Mouse (Mus musculus): ENCODE data around the gene Ndufa9. TPM values are rescaled to one million over a fixed set of nuclear protein-coding genes. Genes with fewer than 3 reads are reported as not detected.
A peak's percentile ranks its signal among the peaks of the same experiment; 100 is the strongest.

The Ndufa9 gene
- total and polyA plus RNA-seq, 2 experiments from 2014 or later = 638 to 799 TPM

- Histone ChIP-seq H3K4me1 (ENCODE audit: control insufficient read depth, insufficient read depth) (no peaks in the 10 kb centered on the region), H3K4me2 (ENCODE audit: low read depth, low read length) (no peak overlapping the region), H3K36me3 (replicated peaks; ENCODE audit: control insufficient read depth, insufficient read depth, low read length) (peaks cover 19% of the 10 kb centered on the region), H3K9ac (replicated peaks; ENCODE audit: low read depth, low read length) (no peak overlapping the region), H3K27me3 (ENCODE audit: control insufficient read depth, insufficient read depth, low read length) (no peaks in the 10 kb centered on the region), H3K27ac (ENCODE audit: low read depth) (no peak overlapping the region), H3K4me3 (ENCODE audit: low read depth, low read length) (no peak overlapping the region), H3K9me3 (replicated peaks; ENCODE audit: control insufficient read depth, low read length) (no peaks in the 10 kb centered on the region)
- no peak for DNase-seq (ENCODE audit: low spot score)
- ATAC-seq (ENCODE audit: insufficient read depth, low read depth) = no peak
- TF ChIP-seq EP300 (IDR thresholded peaks at IDR 0.05; ENCODE audit: low read depth) (no peak), CTCF (IDR thresholded peaks at IDR 0.05; ENCODE audit: low read depth) (no peak)
- 85% methylated on average over 8 of the region's 8 CpGs for WGBS
These were observed 32.6 kb downstream of the Ndufa9 start for GRCm38 (mm10) chr6:126816338-126816737.

DNA sequence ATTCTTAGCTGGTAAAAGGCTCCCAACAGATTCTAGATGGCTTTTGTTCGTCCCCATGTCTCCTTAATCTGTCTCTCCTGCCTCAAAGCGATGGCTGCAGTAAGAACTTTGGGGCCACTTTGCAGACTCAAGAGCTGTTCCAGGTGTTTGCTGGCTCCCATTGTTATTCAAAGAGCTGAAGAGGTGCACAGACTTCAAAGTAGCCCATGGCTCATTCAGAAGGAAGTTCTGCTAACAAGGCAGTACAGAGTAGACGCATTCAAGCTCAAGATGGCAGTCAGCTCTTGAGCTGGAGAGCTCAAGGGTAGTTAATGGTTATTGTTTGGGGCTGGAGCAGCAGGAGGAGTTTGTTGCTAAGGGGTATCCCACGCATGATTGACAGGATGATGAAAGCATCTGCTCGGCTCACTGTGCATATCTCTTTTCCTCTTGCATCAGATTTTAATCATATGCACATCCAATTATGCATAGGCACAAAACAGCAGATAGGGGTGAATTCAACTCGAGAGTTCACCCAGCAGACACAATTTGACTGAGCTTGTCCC, 33.7 kb downstream of the Ndufa9 start:
- Histone ChIP-seq H3K27ac (ENCODE audit: low read depth) (no peak overlapping the region), H3K9ac (replicated peaks; ENCODE audit: low read depth, low read length) (no peak overlapping the region), H3K9me3 (replicated peaks; ENCODE audit: control insufficient read depth, low read length) (no peaks in the 10 kb centered on the region), H3K27me3 (ENCODE audit: control insufficient read depth, insufficient read depth, low read length) (no peaks in the 10 kb centered on the region), H3K4me3 (ENCODE audit: low read depth, low read length) (no peak overlapping the region), H3K4me2 (ENCODE audit: low read depth, low read length) (no peak overlapping the region), H3K4me1 (ENCODE audit: control insufficient read depth, insufficient read depth) (no peaks in the 10 kb centered on the region), H3K36me3 (replicated peaks; ENCODE audit: control insufficient read depth, insufficient read depth, low read length) (peaks cover 9% of the 10 kb centered on the region)
- DNase-seq (ENCODE audit: low spot score) (no peak), ATAC-seq (ENCODE audit: insufficient read depth, low read depth) (no peak)
- WGBS = 68% methylated on average over 6 of the region's 6 CpGs
- TF ChIP-seq EP300 (IDR thresholded peaks at IDR 0.05; ENCODE audit: low read depth) (no peak), CTCF (IDR thresholded peaks at IDR 0.05; ENCODE audit: low read depth) (no peak)

DNA sequence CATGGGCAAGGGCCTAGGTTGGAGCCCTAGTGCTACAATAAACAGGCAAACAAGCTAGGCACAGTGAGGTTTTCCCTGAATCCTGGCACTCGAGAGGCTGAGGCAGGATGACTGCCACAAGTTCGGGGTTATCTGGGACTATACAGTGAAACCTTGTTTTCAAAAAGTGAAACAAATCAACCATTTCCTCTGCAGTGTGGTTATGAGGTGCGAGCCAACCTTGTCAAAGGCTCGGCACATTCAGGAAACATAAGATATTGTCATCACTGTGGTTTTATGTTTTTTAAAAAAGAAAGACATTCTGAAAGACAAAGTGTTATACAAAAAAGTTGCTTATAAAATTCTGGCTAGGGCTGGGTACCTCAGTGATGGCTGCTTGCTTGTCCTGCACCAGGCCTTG, 37.5 kb downstream of the Ndufa9 start:
- H3K4me3 ChIP-seq (ENCODE audit: low read depth, low read length) = no peak overlapping the region
- H3K4me2 ChIP-seq (ENCODE audit: low read depth, low read length) = no peak overlapping the region
- H3K9ac ChIP-seq (replicated peaks; ENCODE audit: low read depth, low read length) = no peak overlapping the region
- ATAC-seq (ENCODE audit: insufficient read depth, low read depth) = no peak
- H3K9me3 ChIP-seq (replicated peaks; ENCODE audit: control insufficient read depth, low read length) = no peaks in the 10 kb centered on the region
- 67% methylated on average over 4 of the region's 4 CpGs for WGBS
- no peaks in the 10 kb centered on the region for H3K27me3 ChIP-seq (ENCODE audit: control insufficient read depth, insufficient read depth, low read length)
- no peaks in the 10 kb centered on the region for H3K36me3 ChIP-seq (replicated peaks; ENCODE audit: control insufficient read depth, insufficient read depth, low read length)
- DNase-seq (ENCODE audit: low spot score) = no peak
- no peaks in the 10 kb centered on the region for H3K4me1 ChIP-seq (ENCODE audit: control insufficient read depth, insufficient read depth)
- no peak for TF ChIP-seq CTCF (IDR thresholded peaks at IDR 0.05; ENCODE audit: low read depth)
- TF ChIP-seq EP300 (IDR thresholded peaks at IDR 0.05; ENCODE audit: low read depth) = no peak
- H3K27ac ChIP-seq (ENCODE audit: low read depth) = no peak overlapping the region

DNA sequence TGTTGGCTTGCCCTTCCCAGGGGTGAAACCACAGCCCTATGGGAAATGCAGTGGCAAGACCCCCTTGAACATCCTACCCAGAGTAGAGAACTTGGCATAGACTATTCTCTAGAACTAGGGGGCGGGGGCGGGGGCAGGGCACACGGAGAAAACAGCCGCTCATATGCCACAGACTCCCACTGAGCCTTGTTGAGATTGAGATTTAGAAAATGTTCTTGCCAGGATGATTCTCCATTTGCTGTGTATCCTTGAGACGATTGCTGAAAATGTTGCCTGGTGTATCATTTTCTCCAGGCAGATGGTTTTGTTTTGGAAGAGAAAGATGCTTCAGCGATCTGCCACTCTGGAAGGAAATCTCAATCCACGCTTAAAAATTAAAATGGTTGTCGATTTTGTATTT, 40.4 kb downstream of the Ndufa9 start:
- H3K4me1 ChIP-seq (ENCODE audit: control insufficient read depth, insufficient read depth) = no peaks in the 10 kb centered on the region
- no peak overlapping the region for H3K9ac ChIP-seq (replicated peaks; ENCODE audit: low read depth, low read length)
- no peak overlapping the region for H3K27ac ChIP-seq (ENCODE audit: low read depth)
- no peak overlapping the region for H3K4me3 ChIP-seq (ENCODE audit: low read depth, low read length)
- TF ChIP-seq CTCF (IDR thresholded peaks at IDR 0.05; ENCODE audit: low read depth) = no peak
- H3K4me2 ChIP-seq (ENCODE audit: low read depth, low read length) = no peak overlapping the region
- no peaks in the 10 kb centered on the region for H3K36me3 ChIP-seq (replicated peaks; ENCODE audit: control insufficient read depth, insufficient read depth, low read length)
- 78% methylated on average over 8 of the region's 8 CpGs for WGBS
- H3K9me3 ChIP-seq (replicated peaks; ENCODE audit: control insufficient read depth, low read length) = no peaks in the 10 kb centered on the region
- no peak for ATAC-seq (ENCODE audit: insufficient read depth, low read depth)
- H3K27me3 ChIP-seq (ENCODE audit: control insufficient read depth, insufficient read depth, low read length) = no peaks in the 10 kb centered on the region
- DNase-seq (ENCODE audit: low spot score) = no peak

DNA sequence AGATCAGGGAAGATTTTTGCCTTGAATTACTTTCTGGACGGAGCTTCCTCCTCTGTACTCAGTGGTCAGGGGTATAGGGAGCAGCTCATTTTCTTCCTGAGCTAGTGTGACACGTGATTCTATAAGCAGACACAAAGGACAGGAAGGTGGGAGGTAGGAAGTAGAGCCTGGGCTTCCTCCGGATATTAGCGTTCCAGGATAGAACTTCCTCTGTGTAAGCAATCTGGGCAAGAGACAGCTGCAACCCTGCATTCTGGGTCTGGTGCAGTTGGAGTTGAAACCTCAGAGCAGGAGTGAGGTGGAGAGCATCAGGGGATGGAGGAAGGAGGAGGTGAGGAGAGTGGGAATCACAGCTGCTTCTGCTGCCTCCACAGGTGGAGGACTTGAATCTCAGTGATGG, 40.8 kb downstream of the Ndufa9 start:
- Histone ChIP-seq H3K9me3 (replicated peaks; ENCODE audit: control insufficient read depth, low read length) (no peaks in the 10 kb centered on the region), H3K27ac (ENCODE audit: low read depth) (no peak overlapping the region), H3K9ac (replicated peaks; ENCODE audit: low read depth, low read length) (no peak overlapping the region), H3K36me3 (replicated peaks; ENCODE audit: control insufficient read depth, insufficient read depth, low read length) (no peaks in the 10 kb centered on the region), H3K4me1 (ENCODE audit: control insufficient read depth, insufficient read depth) (no peaks in the 10 kb centered on the region), H3K4me2 (ENCODE audit: low read depth, low read length) (no peak overlapping the region), H3K4me3 (ENCODE audit: low read depth, low read length) (no peak overlapping the region), H3K27me3 (ENCODE audit: control insufficient read depth, insufficient read depth, low read length) (no peaks in the 10 kb centered on the region)
- DNase-seq (ENCODE audit: low spot score) (peak; percentile 16), ATAC-seq (ENCODE audit: insufficient read depth, low read depth) (0 out of 2 replicates have a peak, but pooled peaks have one; percentile 44)
- WGBS = 41% methylated on average over 4 of the region's 4 CpGs
- TF ChIP-seq CTCF (IDR thresholded peaks at IDR 0.05; ENCODE audit: low read depth) = no peak
- no peak for TF ChIP-seq EP300 (IDR thresholded peaks at IDR 0.05; ENCODE audit: low read depth)

GRCm38 (mm10) chr6:126806783-126807182, 42.2 kb downstream of the Ndufa9 start:
- H3K9ac ChIP-seq (replicated peaks; ENCODE audit: low read depth, low read length) = no peak overlapping the region
- DNase-seq (ENCODE audit: low spot score) (no peak), ATAC-seq (ENCODE audit: insufficient read depth, low read depth) (no peak)
- WGBS = 79% methylated on average over 3 of the region's 3 CpGs
- no peaks in the 10 kb centered on the region for H3K36me3 ChIP-seq (replicated peaks; ENCODE audit: control insufficient read depth, insufficient read depth, low read length)
- TF ChIP-seq CTCF (IDR thresholded peaks at IDR 0.05; ENCODE audit: low read depth) (no peak), EP300 (IDR thresholded peaks at IDR 0.05; ENCODE audit: low read depth) (no peak)
- no peaks in the 10 kb centered on the region for H3K27me3 ChIP-seq (ENCODE audit: control insufficient read depth, insufficient read depth, low read length)
- H3K4me3 ChIP-seq (ENCODE audit: low read depth, low read length) = no peak overlapping the region
- H3K9me3 ChIP-seq (replicated peaks; ENCODE audit: control insufficient read depth, low read length) = no peaks in the 10 kb centered on the region
- H3K4me2 ChIP-seq (ENCODE audit: low read depth, low read length) = no peak overlapping the region
- H3K27ac ChIP-seq (ENCODE audit: low read depth) = no peak overlapping the region
- no peaks in the 10 kb centered on the region for H3K4me1 ChIP-seq (ENCODE audit: control insufficient read depth, insufficient read depth)
